Mouse (Mus musculus) splenic B cell, adult 2 months (primary cell): ENCODE data around the gene Gm20388.
"Not testable (repeated sequence)": the region's sequence is repeated elsewhere in the genome, so short reads cannot be mapped to it uniquely, and the experiment has no call there.

ENCODE experiments used
- DNase-seq: peaks from one replicate; pipeline ENCODE4 v3.0.0-alpha.2; 2011; ENCODE audit warnings: low read depth, low spot score
- H3K27me3 ChIP-seq: 2 replicates; pipeline ENCODE4 v1.6.1; 2012; ENCODE audit warnings: mild to moderate bottlenecking, low read length, moderate library complexity, mixed read lengths; ENCODE audit not compliant: control insufficient read depth, poor library complexity, insufficient read depth, severe bottlenecking
- H3K36me3 ChIP-seq: 2 replicates; pipeline ENCODE4 v1.6.1; 2012; ENCODE audit warnings: mild to moderate bottlenecking, low read length, moderate library complexity, mixed read lengths; ENCODE audit not compliant: control insufficient read depth, poor library complexity, insufficient read depth, severe bottlenecking

The Gm20388 gene

DNA sequence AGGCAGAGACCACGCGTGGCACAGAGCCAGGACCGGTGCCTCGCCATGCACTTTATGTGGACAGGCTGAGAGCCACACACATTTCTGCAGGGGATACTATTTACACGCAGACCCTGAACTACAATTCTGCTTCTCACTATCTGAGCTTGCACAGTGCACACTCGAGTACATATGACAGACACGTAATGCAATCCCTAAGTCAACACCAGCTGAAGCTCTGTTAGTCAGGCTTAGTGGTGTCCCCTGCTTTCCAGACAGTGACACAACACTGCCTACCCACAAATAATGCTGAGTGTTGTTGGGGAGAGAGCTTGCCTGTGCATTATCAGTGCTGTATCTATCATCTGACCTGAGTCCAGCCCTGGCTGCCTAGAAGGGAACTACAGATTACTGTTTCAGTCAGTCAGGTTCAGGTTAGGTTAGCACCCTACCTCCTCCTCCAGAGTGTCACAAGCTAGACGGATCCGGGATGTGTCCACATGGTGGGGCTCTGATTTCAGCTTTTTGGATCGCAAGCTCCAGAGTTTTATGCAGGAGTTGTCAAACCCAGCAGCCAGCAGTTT is 4092.0 kb downstream of the Gm20388 start:
- DNase-seq: no peak
- Histone ChIP-seq H3K27me3 (no peaks in the 10 kb centered on the region), H3K36me3 (peaks cover 6% of the 10 kb centered on the region; the same call in 1 of the 2 replicates)

DNA sequence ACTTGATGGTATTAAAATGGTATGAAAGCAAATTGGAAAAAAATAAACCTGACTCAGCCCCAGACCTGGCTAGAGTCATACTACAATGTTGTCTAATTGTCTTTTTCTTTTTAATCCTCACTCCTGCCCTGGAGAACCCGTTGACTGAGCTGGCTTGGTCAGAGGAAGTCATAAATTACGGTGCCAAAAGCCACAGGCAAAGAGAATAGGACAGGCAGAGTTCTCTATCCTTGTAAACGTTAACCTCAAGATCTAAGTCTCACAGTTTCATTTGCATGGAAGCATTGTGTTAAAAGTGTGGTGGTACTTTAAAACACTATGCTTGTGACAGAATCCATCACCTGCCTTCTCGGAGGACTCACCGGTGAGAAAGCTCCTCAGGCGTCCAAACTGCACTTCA is 4097.2 kb downstream of the Gm20388 start:
- no peaks in the 10 kb centered on the region for H3K27me3 ChIP-seq
- DNase-seq: no peak

DNA sequence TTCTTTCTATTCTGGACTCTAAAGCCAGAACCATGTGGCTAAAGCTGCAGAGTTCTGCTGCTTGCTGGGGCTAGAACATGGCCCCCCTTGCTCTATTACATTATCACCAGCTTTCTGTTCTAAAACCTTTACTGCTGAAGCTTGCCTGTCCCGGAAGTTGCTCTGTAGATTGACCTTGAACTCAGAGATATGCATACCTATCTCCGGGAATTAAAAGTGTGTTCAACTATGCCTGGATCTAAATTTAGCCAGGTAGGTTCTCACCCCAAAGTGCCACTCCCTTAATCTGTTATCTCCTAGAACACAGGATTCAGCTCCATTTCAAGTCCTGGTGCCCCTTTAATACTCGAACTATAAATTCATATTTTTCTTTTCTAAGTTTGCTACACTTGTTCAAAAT is 4100.9 kb downstream of the Gm20388 start:
- DNase-seq: no peak
- H3K27me3 ChIP-seq: no peaks in the 10 kb centered on the region
- peaks cover 4% of the 10 kb centered on the region; the same call in 1 of the 2 replicates for H3K36me3 ChIP-seq

More for the DNA sequence above, 4097.2 kb downstream of the Gm20388 start:
- peaks cover 9% of the 10 kb centered on the region for H3K36me3 ChIP-seq

DNA sequence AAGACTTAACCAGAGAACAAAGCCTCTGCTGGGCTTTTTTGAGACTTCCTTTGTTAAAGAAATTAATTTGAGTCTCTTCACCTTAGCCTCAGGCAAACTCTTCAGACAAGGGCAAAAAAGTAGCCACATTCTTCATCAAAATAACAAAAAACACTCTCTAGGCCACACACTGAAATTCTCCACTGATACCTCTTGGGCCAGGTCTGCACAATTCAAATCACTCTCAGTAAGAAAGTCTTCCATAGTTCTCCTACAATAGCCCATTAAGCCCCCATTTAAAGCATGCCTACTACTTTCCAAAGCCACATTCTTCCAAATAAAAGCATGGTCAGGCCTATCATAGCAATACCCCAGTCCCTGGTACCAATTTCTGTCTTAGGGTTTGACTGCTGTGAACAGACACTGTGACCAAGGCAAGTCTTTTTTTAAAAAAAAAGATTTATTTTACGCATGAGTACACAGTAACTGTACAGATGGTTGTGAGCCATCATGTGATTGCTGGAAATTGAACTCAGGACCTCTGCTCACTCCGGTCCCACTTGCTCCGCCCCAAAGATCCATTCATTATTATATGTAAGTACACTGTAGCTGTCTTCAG is 4101.4 kb downstream of the Gm20388 start:
- DNase-seq: no peak
- H3K27me3 ChIP-seq: no peaks in the 10 kb centered on the region
- peaks cover 4% of the 10 kb centered on the region; the same call in 1 of the 2 replicates for H3K36me3 ChIP-seq

DNA sequence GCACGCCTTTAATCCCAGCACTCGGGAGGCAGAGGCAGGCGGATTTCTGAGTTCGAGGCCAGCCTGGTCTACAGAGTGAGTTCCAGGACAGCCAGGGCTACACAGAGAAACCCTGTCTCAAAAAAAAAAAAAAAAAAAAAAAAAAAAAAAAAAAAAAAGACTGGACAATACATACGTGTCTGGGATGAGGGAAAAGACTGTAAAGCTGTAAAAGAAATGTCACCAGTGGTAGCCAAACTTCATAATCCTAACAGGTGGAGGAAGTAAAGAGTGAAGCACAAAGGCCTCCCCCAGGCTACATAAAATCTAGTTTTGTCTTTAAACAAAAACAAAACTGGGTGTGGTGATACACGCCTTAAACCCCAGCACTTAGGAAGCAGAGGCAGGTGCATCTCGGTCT is 4103.7 kb downstream of the Gm20388 start:
- DNase-seq, H3K36me3 ChIP-seq, H3K27me3 ChIP-seq: not testable (repeated sequence)

DNA sequence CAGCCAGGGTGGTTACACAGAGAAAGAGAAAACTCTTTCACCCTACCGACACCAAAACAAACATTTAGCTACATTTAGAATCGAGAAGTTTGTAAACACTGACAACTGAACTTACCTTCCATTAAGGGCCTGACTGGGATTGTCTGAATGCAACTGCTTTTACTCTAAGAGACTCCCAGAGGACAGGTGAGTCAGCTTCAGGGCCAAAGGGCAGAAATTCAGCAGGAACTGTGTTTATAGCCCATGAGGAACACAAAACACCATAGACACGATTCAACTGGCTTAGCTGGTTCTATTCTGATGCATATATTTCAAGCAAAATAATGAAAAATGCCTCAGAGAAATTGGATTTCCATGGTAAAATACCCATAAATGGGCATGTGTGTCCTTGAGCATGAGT is 4104.1 kb downstream of the Gm20388 start:
- no peak for DNase-seq
- Histone ChIP-seq H3K36me3 (no peaks in the 10 kb centered on the region), H3K27me3 (no peaks in the 10 kb centered on the region)

DNA sequence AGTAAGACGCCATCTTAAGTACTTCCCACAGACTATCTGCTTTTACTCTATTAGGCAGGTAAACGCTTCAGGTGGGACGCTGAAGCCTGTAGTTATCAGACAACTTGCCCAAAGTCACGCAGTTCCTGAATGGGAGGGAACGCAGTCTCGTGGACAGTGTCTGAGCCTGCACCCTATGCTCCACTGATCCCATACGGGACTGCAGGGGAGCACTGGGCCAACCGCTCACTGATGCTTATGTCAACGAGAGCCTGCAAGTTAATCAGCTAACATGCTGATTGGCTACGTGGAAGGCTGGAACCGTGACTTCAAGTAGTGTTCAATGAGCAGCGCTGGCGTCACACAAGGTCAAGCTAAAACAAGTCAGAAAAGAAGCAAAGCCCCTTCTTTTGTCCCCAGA is 4109.1 kb downstream of the Gm20388 start:
- peak; percentile 58 for DNase-seq
- no peaks in the 10 kb centered on the region for H3K36me3 ChIP-seq
- H3K27me3 ChIP-seq: no peaks in the 10 kb centered on the region

DNA sequence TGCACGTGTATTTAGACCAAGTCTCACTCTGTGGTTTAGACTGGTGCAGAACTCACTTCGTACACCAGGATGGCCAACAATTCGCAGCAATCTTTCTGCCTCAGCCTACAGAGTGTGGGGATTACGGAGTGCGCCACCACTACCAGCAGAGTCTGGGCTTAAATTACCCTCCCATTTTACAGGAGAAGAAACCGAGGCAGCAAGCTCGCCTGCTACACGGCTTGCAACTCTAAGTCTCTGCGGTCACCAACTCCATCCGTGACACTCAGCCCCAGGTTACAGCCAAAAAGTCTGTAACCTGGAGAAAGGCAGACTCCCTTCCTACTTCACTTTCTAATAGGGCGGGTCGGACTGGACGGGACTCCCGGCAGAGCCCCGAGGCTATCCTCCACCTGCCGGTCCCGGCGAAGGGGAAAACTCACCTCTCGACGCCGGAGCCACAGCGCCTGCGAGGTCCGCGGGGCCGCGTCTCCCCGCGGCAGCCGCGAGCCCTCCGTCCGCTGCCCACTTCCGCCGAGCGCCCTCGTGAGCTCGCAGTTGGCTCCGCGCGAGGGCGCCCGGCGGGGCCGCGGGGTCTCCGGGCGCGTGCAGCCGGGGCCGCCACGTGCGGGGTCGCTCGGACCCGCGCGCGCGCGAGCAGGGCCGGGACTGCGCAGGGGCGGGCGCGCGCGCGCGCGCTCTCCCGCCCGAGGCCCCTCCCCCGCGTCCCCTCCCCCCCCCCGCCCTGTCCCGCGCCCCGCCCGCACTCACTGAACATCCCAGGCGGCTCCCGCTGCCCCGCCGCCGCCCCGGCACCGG is 4110.0 kb downstream of the Gm20388 start:
- peak; percentile 72 for DNase-seq
- Histone ChIP-seq H3K36me3 (peaks cover 2% of the 10 kb centered on the region; the same call in 1 of the 2 replicates), H3K27me3 (no peaks in the 10 kb centered on the region)

DNA sequence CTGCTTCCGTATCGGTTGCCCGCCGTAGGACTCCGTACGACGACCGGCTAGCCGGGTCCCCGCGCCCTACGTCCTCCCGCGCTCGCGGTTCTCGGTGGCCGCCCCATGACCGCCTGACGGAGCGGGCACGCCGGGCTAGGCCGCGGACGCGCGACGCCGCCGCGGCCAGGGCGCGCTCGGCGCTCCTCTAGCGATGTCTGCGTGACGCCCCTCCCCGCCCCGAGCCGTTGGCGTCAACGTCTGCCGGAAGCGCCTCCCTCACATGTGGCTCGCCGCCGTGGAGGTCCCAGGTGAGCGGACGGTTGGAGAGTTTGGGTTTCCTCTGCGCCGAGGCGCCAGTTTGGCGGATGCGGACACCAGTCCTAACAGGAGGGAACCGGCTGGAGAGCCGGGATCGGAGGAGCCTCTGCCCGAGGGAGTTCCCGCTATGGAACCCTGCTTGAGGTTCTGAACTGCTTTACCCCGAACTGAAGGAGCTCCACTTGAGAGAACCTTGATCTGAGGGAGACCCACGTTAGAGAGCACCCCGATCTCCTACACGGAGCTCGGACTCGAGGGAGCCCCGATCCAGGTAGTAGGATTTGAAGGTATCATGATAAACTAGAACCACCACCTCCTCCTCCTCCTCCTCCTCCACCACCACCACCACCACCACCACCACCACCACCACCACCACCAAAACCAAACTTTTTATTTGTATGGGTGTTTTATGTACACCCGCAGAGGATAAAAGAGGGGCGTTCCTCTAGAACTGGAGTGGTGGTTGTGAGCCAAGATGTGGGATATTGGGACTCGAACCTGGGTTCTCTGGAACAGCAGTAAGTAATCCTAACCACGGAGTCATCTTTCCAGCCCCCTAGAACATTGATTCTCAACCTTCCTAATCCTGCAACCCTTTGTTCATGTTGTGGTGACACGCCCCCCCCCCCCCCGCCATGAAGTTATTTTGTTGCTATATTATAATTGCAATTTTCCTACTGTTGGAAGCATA is 4110.9 kb downstream of the Gm20388 start, which contains the start of the genes Taf5l and Urb2:
Taf5l (minus strand) TSS at position 161 of the 991 bp plus-strand sequence.
Urb2 (plus strand) TSS at position 272 of the 991 bp plus-strand sequence.
- Histone ChIP-seq H3K36me3 (peaks cover 2% of the 10 kb centered on the region; the same call in 1 of the 2 replicates), H3K27me3 (no peaks in the 10 kb centered on the region)
- peak; percentile 93 for DNase-seq

DNA sequence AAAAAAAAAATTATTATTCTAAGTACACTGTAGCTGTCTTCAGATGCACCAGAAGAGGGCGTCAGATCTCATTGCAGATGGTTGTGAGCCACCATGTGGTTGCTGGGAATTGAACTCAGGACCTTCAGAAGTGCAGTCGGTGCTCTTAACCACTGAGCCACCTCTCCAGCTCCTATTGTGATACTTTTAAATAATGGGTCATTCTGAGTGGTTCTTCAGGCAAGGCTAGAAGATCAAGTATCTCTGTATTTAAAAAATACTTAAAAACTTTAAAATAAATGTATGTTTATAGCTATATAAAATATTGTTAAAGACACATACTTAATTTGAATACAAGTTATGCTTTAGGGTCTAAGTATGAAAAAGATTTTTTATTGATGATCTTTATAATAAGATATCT is 4115.6 kb downstream of the Gm20388 start:
- H3K36me3 ChIP-seq, H3K27me3 ChIP-seq, DNase-seq: not testable (repeated sequence)

DNA sequence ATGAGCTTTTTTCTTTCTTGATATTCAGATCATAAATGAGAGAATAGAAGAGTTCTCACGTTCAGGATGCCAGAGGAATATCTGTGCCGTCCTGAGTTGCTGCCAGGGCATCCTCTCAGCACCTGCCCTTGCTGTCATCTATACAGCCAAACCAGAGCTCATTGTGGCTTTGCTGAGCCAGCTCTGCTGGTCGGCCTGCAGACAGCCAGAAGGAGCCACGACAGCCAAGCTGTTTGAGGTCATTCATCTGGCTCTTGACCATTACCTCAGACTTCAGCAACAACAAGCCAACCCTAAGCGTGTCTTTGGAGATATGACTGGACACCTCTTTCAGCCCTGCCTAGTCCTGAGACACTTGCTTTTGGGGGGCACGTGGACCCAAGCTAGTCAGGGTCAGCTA is 4117.2 kb downstream of the Gm20388 start:
- Histone ChIP-seq H3K36me3 (peaks cover 8% of the 10 kb centered on the region), H3K27me3 (no peaks in the 10 kb centered on the region)
- no peak for DNase-seq

DNA sequence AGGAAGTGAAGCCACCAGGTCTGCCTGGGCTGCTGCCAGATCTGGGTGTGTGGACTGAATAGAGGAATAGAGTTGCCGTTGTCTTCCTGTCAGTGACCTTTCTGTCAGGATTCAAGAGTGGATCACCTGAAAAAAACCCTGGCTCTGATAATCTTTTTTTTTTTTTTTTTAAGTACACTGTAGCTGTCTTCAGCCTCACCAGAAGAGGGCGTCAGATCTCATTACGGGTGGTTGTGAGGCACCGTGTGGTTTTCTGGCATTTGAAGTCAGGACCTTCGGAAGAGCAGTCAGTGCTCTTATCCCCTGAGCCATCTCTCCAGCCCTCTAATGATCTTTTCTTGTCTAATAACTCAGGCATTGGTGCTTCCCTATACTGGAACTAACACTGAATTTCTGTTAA is 4122.8 kb downstream of the Gm20388 start:
- Histone ChIP-seq H3K27me3 (no peaks in the 10 kb centered on the region), H3K36me3 (peaks cover 10% of the 10 kb centered on the region)
- peak; percentile 8 for DNase-seq

DNA sequence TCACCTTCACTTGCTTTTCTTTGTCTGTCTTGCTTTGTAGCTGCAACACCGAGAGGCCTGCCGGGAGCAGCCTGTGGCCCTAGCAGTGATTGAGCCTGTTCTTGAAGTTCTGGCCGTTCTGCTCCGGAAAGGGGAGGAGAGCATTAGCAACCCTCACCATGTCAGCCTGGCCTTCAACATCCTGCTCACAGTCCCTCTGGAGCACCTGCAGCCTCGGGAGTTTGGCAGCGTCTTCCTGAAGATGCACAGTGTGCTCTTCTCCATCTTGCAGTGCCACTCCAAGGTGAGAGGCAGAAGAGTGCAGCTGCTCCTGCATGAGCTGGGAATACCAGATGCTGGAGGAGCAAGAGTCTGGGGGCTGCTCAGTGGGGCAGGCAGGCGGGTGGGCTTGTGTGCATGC is 4127.5 kb downstream of the Gm20388 start:
- Histone ChIP-seq H3K36me3 (peaks cover 7% of the 10 kb centered on the region), H3K27me3 (no peaks in the 10 kb centered on the region)
- DNase-seq: no peak

DNA sequence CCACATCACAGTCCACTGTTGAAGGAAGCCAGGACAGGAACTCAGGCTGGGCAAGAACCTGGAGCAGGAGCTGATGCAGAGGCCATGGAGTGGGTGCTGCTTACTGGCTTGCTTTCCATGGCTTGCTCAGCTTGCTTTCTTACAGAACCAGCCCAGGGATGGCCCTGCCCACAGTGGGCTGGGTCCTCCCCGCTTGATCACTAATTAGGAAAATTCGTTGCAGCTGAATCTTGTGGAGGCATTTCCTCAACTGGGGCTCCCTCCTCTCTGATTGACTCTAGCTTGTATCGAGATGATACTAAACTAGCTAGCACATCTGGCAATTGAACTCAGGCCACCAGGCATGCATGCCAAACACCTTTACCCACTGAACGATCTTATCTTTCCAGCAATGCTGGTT is 4128.7 kb downstream of the Gm20388 start:
- DNase-seq: no peak
- Histone ChIP-seq H3K27me3 (no peaks in the 10 kb centered on the region), H3K36me3 (peaks cover 7% of the 10 kb centered on the region)
